Mouse (Mus musculus) embryonic stem cell, embryonic (primary cell): ENCODE data around the gene Mug1.
"Not testable (repeated sequence)": the region's sequence is repeated elsewhere in the genome, so short reads cannot be mapped to it uniquely, and the experiment has no call there.

Experiments
- CTCF ChIA-PET, 4 experiments: fragments of 300-600 bp in 2 of 4; fragments of 350-600 bp in 2 of 4; sonication (Branson Sonifier 250); formaldehyde crosslinking; loops; one replicate each; lab custom pipeline; 2022; ENCODE audit warnings: inconsistent platforms in 2 of 4; lab: Charles Lee
- POLR2A ChIA-PET, 4 experiments: fragments of 300-600 bp in 2 of 4; fragments of 350-600 bp in 2 of 4; sonication (Branson Sonifier 250); formaldehyde crosslinking; loops; one replicate each; lab custom pipeline; 2022; ENCODE audit warnings: antibody characterized with exemption in 4 of 4, inconsistent platforms in 1 of 4; lab: Charles Lee

Mug1 gene

GRCm38 (mm10) chr6:121838271-121838670 lies at the start of gene Mug1:
TSS of gene Mug1 (plus strand) at chr6:121838541.
- POLR2A ChIA-PET, CTCF ChIA-PET: not testable (repeated sequence)

- CTCF ChIA-PET: no interaction called here
- POLR2A ChIA-PET: no interaction called here
Measured at GRCm38 (mm10) chr6:121828034-121828433, 10.3 kb upstream of the Mug1 start.

DNA sequence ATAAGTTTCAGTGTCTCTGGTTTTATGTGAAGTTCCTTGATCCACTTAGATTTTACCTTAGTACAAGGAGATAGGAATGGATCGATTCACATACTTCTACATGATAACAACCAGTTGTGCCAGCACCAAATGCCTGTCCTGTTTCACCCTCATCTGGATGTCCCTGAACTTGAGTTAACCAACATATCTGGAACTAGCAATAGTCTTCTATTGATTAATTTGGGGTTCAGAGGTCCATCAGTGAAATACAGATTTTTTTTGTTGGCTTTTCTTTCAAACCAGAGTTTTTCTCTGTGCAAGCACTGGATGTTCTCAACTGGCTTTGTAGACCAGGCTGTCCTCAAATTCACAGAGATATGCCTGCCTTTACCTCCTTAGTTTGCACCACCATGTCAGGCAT lies 2.0 kb upstream of the Mug1 start:
- CTCF ChIA-PET: no interaction called here
- POLR2A ChIA-PET: no interaction called here

GRCm38 (mm10) chr6:121848378-121848777 lies 10.0 kb downstream of the Mug1 start:
- ChIA-PET POLR2A (no interaction called here), CTCF (no interaction called here)
